Mouse (Mus musculus) MEL (cell line): ENCODE results near the gene Btbd3. TPM values are rescaled to one million over a fixed set of nuclear protein-coding genes. Genes with fewer than 3 reads are reported as not detected.

ENCODE experiments used
- DNase-seq: peaks from one replicate; pipeline ENCODE4 v3.0.0; 2011; ENCODE audit warnings: low read depth, low spot score
- H3K27ac ChIP-seq: 2 replicates; pipeline ENCODE4 v1.5.1; 2012; ENCODE audit warnings: low read depth, mild to moderate bottlenecking, control low read depth, low read length, moderate library complexity; ENCODE audit not compliant: control insufficient read depth
- H3K27me3 ChIP-seq, 2 experiments: fragments of 150-350 bp in 1 of 2; sonication (generic) in 1 of 2; 2 replicates each; pipeline ENCODE4 v1.6.1; 2012; ENCODE audit warnings: low read length in 2 of 2, mild to moderate bottlenecking in 2 of 2, improper control_type of control experiment in 1 of 2, moderate library complexity in 1 of 2; ENCODE audit not compliant: insufficient read depth in 2 of 2, control insufficient read depth in 1 of 2
- H3K36me3 ChIP-seq, 2 experiments: 2 replicates each; pipeline ENCODE4 v1.6.1; 2012 to 2014; ENCODE audit warnings: low read length in 2 of 2, improper control_type of control experiment in 1 of 2, inconsistent platforms in 1 of 2, mild to moderate bottlenecking in 1 of 2; ENCODE audit not compliant: insufficient read depth in 2 of 2, control insufficient read depth in 1 of 2
- H3K4me1 ChIP-seq, 2 experiments: fragments of 150-350 bp in 1 of 2; sonication (generic) in 1 of 2; 2 replicates each; pipeline ENCODE4 v1.6.1; 2012; ENCODE audit warnings: low read length in 2 of 2, improper control_type of control experiment in 1 of 2, mild to moderate bottlenecking in 1 of 2; ENCODE audit not compliant: insufficient read depth in 2 of 2, control insufficient read depth in 1 of 2
- H3K4me3 ChIP-seq, 2 experiments: fragments of 150-350 bp in 1 of 2; sonication (generic) in 1 of 2; 2 replicates each; pipeline ENCODE4 v1.5.1; 2012; ENCODE audit warnings: low read depth in 2 of 2, low read length in 2 of 2, mild to moderate bottlenecking in 2 of 2, moderate library complexity in 2 of 2, control low read depth in 1 of 2, improper control_type of control experiment in 1 of 2; ENCODE audit not compliant: control insufficient read depth in 1 of 2, insufficient read depth in 1 of 2
- H3K79me2 ChIP-seq: 2 replicates; pipeline ENCODE4 v1.6.1; 2012; ENCODE audit warnings: mild to moderate bottlenecking, low read length, moderate library complexity; ENCODE audit not compliant: control insufficient read depth, poor library complexity, insufficient read depth
- H3K9ac ChIP-seq: 2 replicates; pipeline ENCODE4 v1.6.1; 2012; ENCODE audit warnings: low read depth, mild to moderate bottlenecking, control low read depth, low read length, moderate library complexity; ENCODE audit not compliant: control insufficient read depth, poor library complexity, severe bottlenecking
- H3K9me3 ChIP-seq: fragments of 150-350 bp; sonication (generic); replicated peaks from 2 replicates; pipeline ENCODE4 v1.6.1; 2012; ENCODE audit warnings: mild to moderate bottlenecking, low read length, improper control_type of control experiment, moderate library complexity; ENCODE audit not compliant: insufficient read depth
- CTCF ChIP-seq, 3 experiments: IDR thresholded peaks in 2 of 3; conservative IDR thresholded peaks in 1 of 3; 2 replicates each; pipeline ENCODE4 v1.5.1; 2011 to 2012; ENCODE audit warnings: low read length in 3 of 3, low read depth in 2 of 3, mild to moderate bottlenecking in 2 of 3, improper control_type of control experiment in 1 of 3, inconsistent platforms in 1 of 3, mixed read lengths in 1 of 3, moderate library complexity in 1 of 3; ENCODE audit not compliant: control insufficient read depth in 1 of 3, insufficient read depth in 1 of 3, poor library complexity in 1 of 3, severe bottlenecking in 1 of 3
- E2F4 ChIP-seq: IDR thresholded peaks from 2 replicates; pipeline ENCODE4 v1.6.1; 2011; ENCODE audit warnings: low read depth, low read length, improper control_type of control experiment, borderline replicate concordance
- ELF1 ChIP-seq: IDR thresholded peaks from 2 replicates; pipeline ENCODE4 v1.6.1; 2014; ENCODE audit warnings: low read depth, mild to moderate bottlenecking, inconsistent platforms, low read length, improper control_type of control experiment, moderate library complexity
- EP300 ChIP-seq, 2 experiments: IDR thresholded peaks; 2 replicates each; pipeline ENCODE4 v1.6.1; 2011; ENCODE audit warnings: improper control_type of control experiment in 2 of 2, low read length in 2 of 2, low read depth in 1 of 2, mild to moderate bottlenecking in 1 of 2
- ETS1 ChIP-seq: IDR thresholded peaks from 2 replicates; pipeline ENCODE4 v1.6.1; 2012; ENCODE audit warnings: low read depth, mild to moderate bottlenecking, inconsistent platforms, low read length, improper control_type of control experiment, moderate library complexity
- GABPA ChIP-seq: IDR thresholded peaks from 2 replicates; pipeline ENCODE4 v1.6.1; 2012; ENCODE audit warnings: low read depth, mild to moderate bottlenecking, inconsistent platforms, low read length, improper control_type of control experiment, moderate library complexity
- GATA1 ChIP-seq: IDR thresholded peaks from 2 replicates; pipeline ENCODE4 v1.6.1; 2011; ENCODE audit warnings: low read depth, low read length, improper control_type of control experiment
- HCFC1 ChIP-seq: IDR thresholded peaks from 2 replicates; pipeline ENCODE4 v1.6.1; 2012; ENCODE audit warnings: low read depth, mild to moderate bottlenecking, inconsistent platforms, low read length, improper control_type of control experiment, moderate library complexity
- MAFK ChIP-seq: IDR thresholded peaks from 2 replicates; pipeline ENCODE4 v1.6.1; 2011; ENCODE audit warnings: low read depth, mild to moderate bottlenecking, low read length, improper control_type of control experiment, borderline replicate concordance
- MAX ChIP-seq: IDR thresholded peaks from 2 replicates; pipeline ENCODE4 v1.6.1; 2011; ENCODE audit warnings: low read length, improper control_type of control experiment
- MAZ ChIP-seq: IDR thresholded peaks from 2 replicates; pipeline ENCODE4 v1.6.1; 2012; ENCODE audit warnings: low read depth, mild to moderate bottlenecking, inconsistent platforms, low read length, improper control_type of control experiment
- MEF2A ChIP-seq: IDR thresholded peaks from 2 replicates; pipeline ENCODE4 v1.6.1; 2014; ENCODE audit warnings: low read depth, mild to moderate bottlenecking, inconsistent platforms, low read length, improper control_type of control experiment; ENCODE audit not compliant: poor library complexity, insufficient replicate concordance, severe bottlenecking; ENCODE audit errors: extremely low read depth
- MXI1 ChIP-seq: IDR thresholded peaks from 2 replicates; pipeline ENCODE4 v1.6.1; 2011; ENCODE audit warnings: mild to moderate bottlenecking, low read depth, low read length, improper control_type of control experiment
- MYB ChIP-seq: IDR thresholded peaks from 2 replicates; pipeline ENCODE4 v1.6.1; 2011; ENCODE audit warnings: mild to moderate bottlenecking, low read depth, low read length, improper control_type of control experiment
- NELFE ChIP-seq: IDR thresholded peaks from 2 replicates; pipeline ENCODE4 v1.6.1; 2011; ENCODE audit warnings: low read depth, low read length, improper control_type of control experiment
- NRF1 ChIP-seq: IDR thresholded peaks from 2 replicates; pipeline ENCODE4 v1.6.1; 2014; ENCODE audit warnings: low read depth, mild to moderate bottlenecking, inconsistent platforms, low read length, improper control_type of control experiment, moderate library complexity; ENCODE audit not compliant: poor library complexity, insufficient read depth, severe bottlenecking
- POLR2A ChIP-seq, 2 experiments: IDR thresholded peaks; 2 replicates each; pipeline ENCODE4 v1.6.1; 2011 to 2012; ENCODE audit warnings: low read length in 2 of 2, mild to moderate bottlenecking in 2 of 2, control low read depth in 1 of 2, improper control_type of control experiment in 1 of 2, low read depth in 1 of 2, moderate library complexity in 1 of 2; ENCODE audit not compliant: control insufficient read depth in 1 of 2, insufficient read depth in 1 of 2, poor library complexity in 1 of 2
- POLR2AphosphoS5 ChIP-seq: IDR thresholded peaks from 2 replicates; pipeline ENCODE4 v1.6.1; 2012; ENCODE audit warnings: low read depth, borderline replicate concordance, mild to moderate bottlenecking, inconsistent platforms, low read length, moderate library complexity, mixed read lengths
- RCOR1 ChIP-seq: IDR thresholded peaks from 2 replicates; pipeline ENCODE4 v1.6.1; 2012; ENCODE audit warnings: low read depth, mild to moderate bottlenecking, inconsistent platforms, low read length, improper control_type of control experiment
- SIN3A ChIP-seq: IDR thresholded peaks from 2 replicates; pipeline ENCODE4 v1.6.1; 2012; ENCODE audit warnings: low read length, improper control_type of control experiment, inconsistent platforms
- SMC3 ChIP-seq: IDR thresholded peaks from 2 replicates; pipeline ENCODE4 v1.6.1; 2011; ENCODE audit warnings: low read depth, low read length, improper control_type of control experiment
- TAL1 ChIP-seq: IDR thresholded peaks from 2 replicates; pipeline ENCODE4 v1.6.1; 2012; ENCODE audit warnings: mild to moderate bottlenecking, inconsistent platforms, low read length, moderate library complexity, mixed read lengths
- TBP ChIP-seq: IDR thresholded peaks from 2 replicates; pipeline ENCODE4 v1.8.0; 2011; ENCODE audit warnings: low read depth, low read length, improper control_type of control experiment
- TCF12 ChIP-seq: IDR thresholded peaks from 2 replicates; pipeline ENCODE4 v1.6.1; 2014; ENCODE audit warnings: low read depth, mild to moderate bottlenecking, inconsistent platforms, low read length, improper control_type of control experiment, moderate library complexity
- USF1 ChIP-seq: IDR thresholded peaks from 2 replicates; pipeline ENCODE4 v1.6.1; 2014; ENCODE audit warnings: low read depth, mild to moderate bottlenecking, inconsistent platforms, low read length, improper control_type of control experiment, moderate library complexity
- USF2 ChIP-seq, 2 experiments: IDR thresholded peaks; 2 replicates each; pipeline ENCODE4 v1.6.1; 2011 to 2012; ENCODE audit warnings: improper control_type of control experiment in 2 of 2, low read length in 2 of 2, borderline replicate concordance in 1 of 2, inconsistent platforms in 1 of 2, low read depth in 1 of 2, mild to moderate bottlenecking in 1 of 2; ENCODE audit not compliant: insufficient read depth in 1 of 2
- ZKSCAN1 ChIP-seq: IDR thresholded peaks from 2 replicates; pipeline ENCODE4 v1.6.1; 2012; ENCODE audit warnings: low read depth, mild to moderate bottlenecking, inconsistent platforms, low read length, improper control_type of control experiment, moderate library complexity
- ZNF384 ChIP-seq: IDR thresholded peaks from 2 replicates; pipeline ENCODE4 v1.6.1; 2012; ENCODE audit warnings: low read depth, mild to moderate bottlenecking, inconsistent platforms, low read length, improper control_type of control experiment
- polyA plus RNA-seq, 2 experiments: library from polyadenylated mRNA; stranded (reverse) in 1 of 2; unstranded in 1 of 2; fragments of >175 nt in 1 of 2; fragments of >200 nt in 1 of 2; gene quantifications; 2 replicates each; pipeline versions ENCODE4 v1.2.1 to v1.2.4; 2012; ENCODE audit warnings: low replicate concordance in 2 of 2, low read depth in 1 of 2; ENCODE audit not compliant: insufficient read length in 2 of 2, insufficient read depth in 1 of 2, missing spikeins in 1 of 2
- total RNA-seq: library from RNA; depleted of rRNA; stranded (reverse); fragments of 300-350 nt; gene quantifications from 2 replicates; pipeline ENCODE4 v1.2.3, GENCODE M21; 2012

Gene Btbd3
- total and polyA plus RNA-seq, 3 experiments = not detected

GRCm38 (mm10) chr2:138484871-138485270 is 228.5 kb downstream of the Btbd3 start:
- H3K4me3 ChIP-seq = no peak overlapping the region
- no peaks in the 10 kb centered on the region for H3K4me1 ChIP-seq
- H3K9me3 ChIP-seq = no peaks in the 10 kb centered on the region
- H3K9ac ChIP-seq = no peak overlapping the region
- no peak overlapping the region for H3K27ac ChIP-seq
- no peaks in the 10 kb centered on the region for H3K27me3 ChIP-seq
- H3K79me2 ChIP-seq = no peaks in the 10 kb centered on the region
- TF ChIP-seq MYB (no peak), SIN3A (no peak), MXI1 (no peak), POLR2A (IDR thresholded peaks at IDR 0.05; ENCODE audit: control insufficient read depth in 1 of 2, insufficient read depth in 1 of 2, low read depth in 1 of 2, low read length in 2 of 2, poor library complexity in 1 of 2) (no peak), ZNF384 (no peak), NRF1 (no peak), MAZ (no peak), RCOR1 (no peak), GATA1 (no peak), TAL1 (no peak), GABPA (no peak), ZKSCAN1 (no peak), EP300 (IDR thresholded peaks at IDR 0.05; ENCODE audit: low read depth in 1 of 2, low read length in 2 of 2) (no peak), USF1 (no peak)
- no peaks in the 10 kb centered on the region for H3K36me3 ChIP-seq
- no peak for DNase-seq

GRCm38 (mm10) chr2:138490688-138491405 is 234.5 kb downstream of the Btbd3 start:
- no peak for DNase-seq
- Histone ChIP-seq H3K27me3 (no peaks in the 10 kb centered on the region), H3K79me2 (no peaks in the 10 kb centered on the region), H3K36me3 (no peaks in the 10 kb centered on the region), H3K9ac (no peak overlapping the region), H3K27ac (no peak overlapping the region), H3K4me3 (no peak overlapping the region), H3K9me3 (no peaks in the 10 kb centered on the region), H3K4me1 (no peaks in the 10 kb centered on the region)
- TF ChIP-seq ELF1 (no peak), NELFE (no peak), GATA1 (no peak), E2F4 (no peak), ZNF384 (no peak), POLR2AphosphoS5 (no peak), TBP (no peak), POLR2A (IDR thresholded peaks at IDR 0.05; ENCODE audit: control insufficient read depth in 1 of 2, insufficient read depth in 1 of 2, low read depth in 1 of 2, low read length in 2 of 2, poor library complexity in 1 of 2) (no peak), MEF2A (no peak), MAFK (no peak), USF2 (IDR thresholded peaks at IDR 0.05; ENCODE audit: borderline replicate concordance in 1 of 2, insufficient read depth in 1 of 2, low read depth in 1 of 2, low read length in 2 of 2) (no peak), HCFC1 (no peak), ETS1 (no peak), ZKSCAN1 (no peak), SMC3 (no peak), SIN3A (no peak), TCF12 (no peak), MAX (no peak), CTCF (IDR thresholded peaks at IDR 0.05 in 2 of 3, conservative IDR thresholded peaks at IDR 0.05 in 1 of 3; ENCODE audit: control insufficient read depth in 1 of 3, insufficient read depth in 1 of 3, low read depth in 2 of 3, low read length in 3 of 3, poor library complexity in 1 of 3, severe bottlenecking in 1 of 3) (no peak), MAZ (no peak)
